Mouse (Mus musculus): Measurements from ENCODE around the gene Nsun7.

Gene Nsun7

DNA sequence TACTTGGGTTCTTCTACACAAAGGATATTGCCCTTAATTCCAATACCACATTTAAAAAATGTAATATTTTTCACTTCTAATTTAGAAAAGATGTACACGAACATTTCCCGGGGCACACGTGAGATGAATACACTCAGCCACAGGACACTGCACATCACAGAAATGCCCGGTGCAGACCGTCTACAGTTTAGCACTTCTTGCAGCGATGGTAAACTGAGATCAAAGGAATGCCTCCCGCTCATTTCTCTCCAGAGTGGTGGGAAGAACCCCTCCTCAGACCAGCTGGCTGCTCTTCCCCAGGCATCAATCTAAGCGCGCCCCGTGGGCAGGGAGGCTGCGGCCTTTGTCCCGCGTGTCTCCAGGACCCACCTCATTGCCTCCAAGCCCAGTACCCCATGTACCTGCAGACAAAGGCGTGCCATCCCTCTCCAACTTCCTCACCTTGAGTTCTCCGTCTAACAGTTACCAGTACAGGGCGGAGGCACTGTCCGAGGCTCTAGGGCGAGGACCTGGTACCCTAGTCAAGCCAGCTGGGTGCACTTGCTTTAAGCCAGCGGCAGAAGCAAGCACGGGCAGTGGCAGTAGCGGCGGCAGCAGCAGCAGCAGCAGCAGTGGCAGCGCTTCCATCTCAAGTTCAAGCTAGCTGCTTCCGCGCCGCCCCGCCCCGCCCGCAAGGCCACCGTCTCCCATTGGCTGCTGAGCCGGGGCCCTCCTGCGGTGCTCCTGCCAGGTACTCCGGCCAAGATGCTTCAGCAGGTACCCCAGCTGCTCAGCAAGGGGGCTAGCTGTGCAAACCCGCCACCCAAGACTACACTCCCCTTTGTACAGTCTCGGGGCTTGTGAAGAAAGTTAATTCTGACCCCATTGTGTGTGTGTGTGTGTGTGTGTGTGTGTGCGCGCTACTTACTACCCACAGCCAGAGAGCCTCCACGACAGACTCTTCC is 77.6 kb downstream of the Nsun7 start:
- peak; percentile 52 for DNase-seq (ENCODE audit: low read depth, low spot score)

DNA sequence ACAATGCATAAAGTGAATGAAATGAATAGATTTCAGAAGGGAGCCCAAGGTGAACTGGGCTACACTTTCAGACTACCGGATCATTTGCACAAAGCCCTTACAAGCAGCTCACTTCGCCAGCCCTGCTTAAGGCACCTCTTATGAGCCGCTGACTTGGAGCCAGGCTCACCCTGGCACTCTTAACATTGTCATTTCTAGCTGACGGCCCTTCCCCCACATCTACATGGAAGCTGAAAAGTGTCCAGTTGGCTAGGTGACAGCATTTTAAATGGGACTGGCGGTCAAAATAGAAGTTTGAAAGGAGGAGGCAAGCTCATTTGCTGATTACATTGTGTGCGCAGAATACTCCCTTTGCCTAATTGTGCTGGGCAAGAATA is 78.3 kb downstream of the Nsun7 start:
- no peak for DNase-seq (ENCODE audit: low read depth, low spot score)

DNA sequence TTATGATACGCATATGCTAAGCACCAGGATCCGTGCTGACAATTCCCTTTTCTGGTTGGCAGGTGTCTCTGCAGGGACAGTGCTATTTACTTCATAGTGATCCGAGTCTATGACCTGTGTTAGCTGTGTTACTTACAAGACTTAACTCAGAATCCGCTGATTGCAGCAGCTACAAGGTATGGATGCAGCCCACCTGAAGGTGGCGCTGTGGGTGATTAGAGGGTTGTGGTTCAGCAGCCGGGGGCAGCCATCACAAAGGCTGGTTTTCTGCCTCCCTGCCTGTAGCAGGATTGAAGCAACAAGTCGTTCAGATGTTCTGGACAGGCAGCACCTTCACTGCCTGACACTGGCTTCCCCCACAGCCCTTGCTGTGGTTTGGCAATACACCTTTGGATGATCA is 78.9 kb downstream of the Nsun7 start:
- DNase-seq (ENCODE audit: low read depth, low spot score), result peak; percentile 28

DNA sequence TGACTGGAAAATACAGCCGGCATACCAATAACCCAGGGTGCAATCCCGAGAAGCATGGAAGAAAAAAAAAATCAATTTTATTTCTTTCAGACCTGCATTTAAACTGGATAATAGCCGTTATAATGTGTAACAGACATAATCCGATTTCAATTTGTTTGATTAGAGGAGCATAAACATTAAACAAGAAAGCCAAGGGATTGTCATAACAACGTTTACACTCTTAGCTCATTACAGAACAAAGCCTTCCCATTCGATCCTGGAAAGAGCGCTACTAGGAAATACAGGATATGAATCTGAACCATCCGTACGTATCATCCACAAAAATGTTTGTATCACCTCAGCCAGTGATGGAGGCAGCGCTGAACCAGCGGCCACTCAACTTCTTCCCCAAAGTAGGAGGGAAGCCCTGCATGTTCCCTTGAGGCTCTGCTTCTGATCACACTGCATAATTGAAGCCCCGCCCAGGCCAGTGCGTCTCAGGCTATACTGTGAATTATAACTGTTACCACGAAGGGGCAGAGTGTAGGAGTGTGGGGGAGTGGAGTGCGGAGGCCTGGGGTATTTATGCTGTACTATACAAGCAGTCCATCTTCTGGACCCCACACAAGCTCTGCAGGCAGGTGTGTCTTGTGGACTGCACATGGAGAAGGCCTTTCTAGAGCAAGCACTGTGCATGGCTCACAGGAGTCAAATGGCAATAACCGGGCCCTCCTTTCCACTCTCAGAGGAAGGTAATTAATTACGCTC is 80.8 kb downstream of the Nsun7 start:
- no peak for DNase-seq (ENCODE audit: low read depth, low spot score)

DNA sequence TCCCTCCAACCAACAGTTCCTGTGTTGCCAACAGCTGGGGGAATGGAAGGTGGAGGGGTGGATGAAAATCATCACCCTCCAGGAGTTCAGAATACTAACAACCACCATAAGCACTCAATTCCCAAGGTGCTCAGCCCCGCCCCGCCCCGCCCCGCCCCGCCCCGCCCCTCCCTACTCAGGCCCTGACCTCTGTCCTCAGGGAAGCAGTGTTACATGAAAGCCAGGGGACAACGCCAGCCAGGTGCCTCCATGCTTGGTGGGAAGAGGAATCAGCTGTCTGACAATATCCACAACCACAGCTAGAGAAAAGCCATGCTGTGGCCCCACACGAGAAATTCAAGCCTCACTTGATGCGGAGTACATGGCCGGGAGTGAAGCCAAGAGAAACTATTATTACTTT is 82.2 kb downstream of the Nsun7 start:
- DNase-seq (ENCODE audit: low read depth, low spot score), result no peak

DNA sequence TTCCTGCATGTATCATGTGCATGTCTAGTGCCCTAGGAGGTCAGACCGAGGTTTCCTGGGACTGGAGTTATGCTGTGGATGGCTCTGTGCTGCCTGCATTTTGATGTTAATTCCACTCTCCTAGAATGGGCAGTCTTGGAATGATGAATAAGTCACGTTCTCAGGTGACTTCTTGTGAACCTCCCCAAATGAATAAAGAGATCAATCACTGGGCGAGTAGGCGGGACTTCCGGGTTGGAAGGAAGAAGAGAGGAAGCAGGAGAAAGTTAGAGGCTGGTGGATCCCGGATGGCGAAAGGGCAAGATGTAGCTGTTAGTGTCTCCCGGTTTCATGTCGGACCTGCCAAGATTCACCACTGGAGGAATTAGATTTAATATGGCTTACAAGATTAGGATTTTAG is 82.6 kb downstream of the Nsun7 start:
- DNase-seq (ENCODE audit: low read depth, low spot score), result no peak

DNA sequence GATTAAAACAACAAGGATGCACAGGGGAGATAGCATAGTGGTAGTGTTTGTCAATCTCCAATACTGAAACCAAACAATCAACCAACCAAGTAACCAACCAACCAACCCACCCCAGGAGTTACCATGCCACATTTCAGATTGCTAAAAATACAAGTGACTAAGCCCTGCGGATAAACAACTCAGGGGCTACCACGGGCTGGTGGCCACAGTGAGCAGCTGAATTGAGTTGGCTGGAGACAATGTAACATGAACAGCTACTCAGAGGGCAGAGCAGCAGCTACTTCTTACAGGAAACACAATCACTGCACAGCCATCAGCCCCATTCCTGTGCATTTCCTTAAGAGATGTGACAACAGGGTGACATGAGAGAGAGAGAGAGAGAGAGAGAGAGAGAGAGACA is 84.5 kb downstream of the Nsun7 start:
- no peak for DNase-seq (ENCODE audit: low read depth, low spot score)

DNA sequence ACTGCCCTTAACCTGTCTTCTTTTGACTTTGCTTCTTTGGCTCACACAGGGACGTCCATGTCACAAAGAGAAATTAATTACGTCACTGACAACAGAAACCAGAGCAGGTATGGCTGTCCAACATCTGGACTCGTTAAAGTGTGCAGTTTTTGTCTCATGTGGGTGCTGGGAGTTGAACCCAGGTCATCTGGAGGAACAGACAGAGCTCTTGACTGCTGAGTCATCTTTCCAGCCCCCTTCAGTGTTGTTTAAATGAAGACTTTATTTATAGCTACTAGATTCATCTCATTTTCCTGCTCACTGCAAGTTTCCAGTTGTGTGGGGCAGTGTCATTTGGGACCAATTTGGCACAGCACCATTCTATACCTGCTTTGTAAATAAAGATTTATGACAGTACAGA is 85.4 kb downstream of the Nsun7 start:
- no peak for DNase-seq (ENCODE audit: low read depth, low spot score)

DNA sequence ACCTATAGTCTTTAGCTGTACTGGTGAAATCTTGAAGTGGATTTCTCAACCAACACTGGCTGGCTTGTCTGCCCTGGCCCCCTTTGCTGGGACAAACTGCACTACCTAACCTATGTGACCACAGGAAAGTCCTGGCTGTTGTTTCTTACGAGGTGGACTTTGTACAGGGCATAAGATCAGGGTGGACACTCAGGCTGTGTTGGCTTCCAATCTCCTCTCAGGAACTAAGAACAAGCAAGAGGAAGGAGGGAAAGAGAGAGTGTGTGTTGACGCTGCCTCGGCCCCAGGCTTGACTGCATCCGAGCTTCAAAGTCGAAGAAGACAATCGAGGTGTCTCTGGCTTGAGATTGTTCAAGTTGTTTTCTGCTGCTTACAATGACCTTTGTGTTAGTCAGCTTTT is 87.1 kb downstream of the Nsun7 start:
- no peak for DNase-seq (ENCODE audit: low read depth, low spot score)

Data from CD4-positive helper T cell, adult 2 months (primary cell).